Mouse (Mus musculus): ENCODE results near the gene Fam120b. TPM values are rescaled to one million over a fixed set of nuclear protein-coding genes. Genes with fewer than 3 reads are reported as not detected.

The Fam120b gene
- polyA plus RNA-seq, 1 experiment from 2014 or later = 31.1 TPM

Other genes starting within 250 kb of the Fam120b start
- gene Dll1, start 19.3 kb upstream of the Fam120b start, polyA plus RNA-seq (2015; fragmentation: Nextera tagmentation; extraction: Ambion mirVana) = 4.0 and 5.1 TPM in 2 replicates
- gene Psmb1, start 103.5 kb downstream of the Fam120b start, polyA plus RNA-seq (2015; fragmentation: Nextera tagmentation; extraction: Ambion mirVana) = 263 and 267 TPM in 2 replicates
- gene Tbp, start 103.7 kb downstream of the Fam120b start, polyA plus RNA-seq (2015; fragmentation: Nextera tagmentation; extraction: Ambion mirVana) = 52.1 and 54.0 TPM in 2 replicates
- 46.2 and 46.3 TPM in 2 replicates for gene Pdcd2, start 131.1 kb downstream of the Fam120b start, polyA plus RNA-seq (2015; fragmentation: Nextera tagmentation; extraction: Ambion mirVana)
- 1.7 TPM in 2 replicates for gene Prdm9, start 168.2 kb downstream of the Fam120b start, polyA plus RNA-seq (2015; fragmentation: Nextera tagmentation; extraction: Ambion mirVana)

Data from embryonic facial prominence, embryonic 13.5 days (tissue).